Mouse (Mus musculus) layer of hippocampus, adult 11-12 months (tissue): ENCODE results near the gene C2cd4c.
A peak's percentile ranks its signal among the peaks of the same experiment; 100 is the strongest.

ENCODE experiments used
- DNase-seq: peaks from one replicate; pipeline ENCODE4 v3.0.0; 2022; ENCODE audit warnings: low spot score

C2cd4c gene

DNA sequence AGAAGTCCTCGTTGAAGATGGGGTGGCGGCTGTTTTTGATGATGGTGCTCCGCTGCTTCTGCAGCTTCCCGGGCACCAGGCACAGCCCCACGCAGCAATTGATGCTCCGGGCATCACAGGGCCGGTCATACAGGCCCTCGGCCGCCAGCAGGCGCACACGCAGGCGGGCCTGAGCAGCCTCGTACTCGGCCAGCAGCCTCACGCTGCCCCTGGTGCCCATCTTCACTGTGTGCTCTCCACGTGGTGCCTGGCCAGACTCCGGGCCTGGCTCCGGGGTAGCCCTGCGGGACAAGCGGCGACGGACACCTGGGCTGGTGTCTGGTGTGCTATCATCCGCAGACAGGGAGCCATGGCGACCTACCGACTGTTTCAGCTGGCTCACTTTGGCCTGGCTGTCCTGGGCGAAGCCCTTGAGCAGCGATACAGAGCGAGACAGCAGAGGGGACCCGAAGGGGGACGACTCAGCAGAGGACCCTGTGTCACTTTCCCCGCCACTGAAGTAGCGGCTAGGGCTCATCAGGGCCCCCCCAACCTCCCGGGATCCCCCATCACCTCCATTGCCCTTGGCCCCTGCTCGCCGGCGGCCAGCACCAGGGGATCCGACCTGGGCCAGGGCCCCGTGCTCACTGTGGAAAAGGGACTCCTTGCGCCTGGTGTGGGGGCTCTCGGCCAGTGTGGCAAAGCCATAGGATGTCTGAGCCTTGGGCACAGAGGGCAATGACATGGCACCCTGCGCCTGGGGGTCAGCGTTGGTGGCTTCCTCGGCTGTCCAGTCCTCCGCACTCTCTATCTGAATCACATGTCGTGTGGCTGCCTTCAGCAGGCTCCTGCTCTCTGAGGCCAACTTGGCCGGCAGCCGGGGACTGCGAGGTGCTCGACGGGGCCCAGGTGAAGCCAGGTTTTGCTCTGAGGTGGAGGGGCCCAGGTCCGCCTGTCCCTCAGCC lies 1.4 kb downstream of the C2cd4c start:
- no peak for DNase-seq

GRCm38 (mm10) chr10:79611296-79611695 lies 2.5 kb downstream of the C2cd4c start:
- DNase-seq: no peak

DNA sequence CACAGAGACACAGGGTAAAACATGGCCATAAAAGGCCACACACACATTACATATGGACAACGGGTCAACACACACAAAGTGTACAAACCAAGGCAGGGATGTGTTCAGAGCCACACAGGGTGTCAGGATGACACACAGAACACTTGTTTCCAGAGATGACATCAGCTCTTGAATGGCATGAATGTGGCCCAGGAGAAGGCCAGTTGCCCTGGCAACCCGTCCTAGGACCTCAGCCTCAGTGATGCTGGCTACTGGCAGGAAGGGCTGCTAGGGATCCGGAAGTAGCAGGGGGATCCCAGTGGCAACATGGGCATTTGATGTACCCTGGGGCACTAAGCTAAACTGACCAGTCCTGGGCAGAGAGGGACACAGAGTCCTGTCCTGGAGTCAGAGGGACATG lies 4.5 kb downstream of the C2cd4c start:
- DNase-seq: no peak

DNA sequence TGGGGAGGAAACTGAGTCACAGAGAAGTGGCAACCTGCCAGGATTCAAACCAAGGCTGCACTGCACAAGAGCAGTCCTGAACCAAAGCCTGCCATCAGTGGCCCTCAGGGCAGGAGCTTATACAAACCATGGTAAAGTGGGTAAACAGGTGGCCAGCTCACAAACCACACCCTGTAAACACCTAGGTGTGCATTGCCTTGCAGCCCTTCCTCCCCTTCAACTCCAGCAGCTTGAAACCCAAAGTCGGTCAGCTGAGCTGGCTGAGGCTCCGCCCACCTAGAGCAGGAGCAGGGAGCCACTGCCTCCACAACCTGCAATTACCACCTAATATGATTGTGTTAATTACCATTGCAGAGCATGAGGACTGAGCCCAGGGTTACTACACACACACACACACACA lies 5.9 kb downstream of the C2cd4c start:
- DNase-seq: no peak

DNA sequence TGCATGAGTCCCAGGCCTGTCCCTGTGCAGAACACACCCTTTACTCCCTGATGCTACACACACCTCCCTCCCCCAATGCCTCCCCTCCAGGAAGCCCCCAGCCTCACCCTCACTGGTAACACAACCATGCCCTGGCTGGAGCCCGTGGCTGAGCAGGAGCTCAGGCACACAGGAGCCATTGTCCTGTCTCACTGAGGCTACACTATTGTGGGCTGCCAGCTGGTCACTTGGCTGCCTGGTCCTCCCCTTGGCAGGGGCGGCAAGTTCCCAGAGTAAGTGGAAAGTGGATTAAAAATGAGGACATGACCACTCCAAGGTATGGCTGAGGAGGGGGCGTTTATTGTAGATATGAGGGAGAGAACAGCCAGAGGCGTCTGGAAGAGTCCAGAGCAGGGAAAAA lies 7.3 kb downstream of the C2cd4c start:
- no peak for DNase-seq

- no peak for DNase-seq
Measured at GRCm38 (mm10) chr10:79597936-79598230, 15.9 kb downstream of the C2cd4c start.

- DNase-seq: peak; percentile 67
Measured at GRCm38 (mm10) chr10:79597051-79597935, 16.5 kb downstream of the C2cd4c start.

- DNase-seq: no peak
Measured at GRCm38 (mm10) chr10:79595590-79595929, 18.3 kb downstream of the C2cd4c start.

- peak; percentile 73 for DNase-seq
Measured at GRCm38 (mm10) chr10:79594872-79595589, 18.8 kb downstream of the C2cd4c start.

GRCm38 (mm10) chr10:79594111-79594510 lies 19.7 kb downstream of the C2cd4c start:
- no peak for DNase-seq

DNA sequence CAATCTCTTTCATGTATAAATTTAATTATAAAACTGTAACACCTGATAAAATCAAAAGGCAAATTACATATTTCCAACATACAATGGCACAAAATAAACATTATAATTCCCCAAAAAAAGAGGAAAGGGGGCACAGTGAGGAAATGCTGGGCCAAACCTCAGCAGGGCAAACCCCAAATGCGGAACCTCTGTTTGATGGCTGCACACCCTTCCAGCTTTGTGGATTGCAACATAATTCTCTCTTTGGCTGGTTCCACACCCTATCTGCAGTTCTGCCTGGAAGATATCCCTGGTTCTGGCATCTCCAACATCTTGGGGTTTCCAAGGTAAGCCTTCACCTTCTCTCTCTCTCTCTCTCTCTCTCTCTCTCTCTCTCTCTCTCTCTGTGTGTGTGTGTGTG lies 23.1 kb downstream of the C2cd4c start:
- DNase-seq: no peak

GRCm38 (mm10) chr10:79587752-79588126 lies 26.1 kb downstream of the C2cd4c start:
- no peak for DNase-seq

DNA sequence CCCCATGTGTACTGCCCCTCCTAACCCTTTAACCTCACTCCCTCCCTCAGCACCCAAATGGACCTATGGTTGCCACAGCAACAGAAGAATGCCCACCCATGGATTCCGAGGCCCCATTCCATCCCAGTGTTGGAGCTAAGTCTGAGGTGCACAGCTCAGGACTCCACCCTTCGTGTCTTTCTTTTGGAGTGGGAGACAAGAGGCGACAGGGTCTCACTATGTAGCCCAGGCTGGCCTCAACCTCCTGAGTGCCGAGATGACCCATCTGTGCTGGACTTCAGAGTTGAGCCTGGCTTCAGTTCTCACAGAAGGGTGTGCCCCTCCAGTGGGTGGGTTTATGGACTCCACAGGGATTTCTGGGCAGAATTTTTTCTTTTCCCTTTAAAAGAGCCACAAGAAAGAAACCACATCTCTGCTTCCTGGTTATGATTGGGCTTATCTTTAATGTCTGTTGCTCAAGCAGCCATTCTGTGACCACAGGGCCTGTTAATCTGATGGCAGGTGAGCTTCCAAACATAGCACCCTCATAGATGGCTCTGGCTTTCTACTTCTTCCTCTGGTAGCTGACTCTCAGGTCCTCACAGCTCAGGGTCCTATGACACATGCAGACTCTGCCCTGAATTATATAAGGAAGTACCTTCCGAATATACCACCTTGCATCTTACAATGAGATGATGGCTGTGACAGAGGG lies 26.6 kb downstream of the C2cd4c start, which contains the start of gene Theg:
Gene Theg (minus strand): TSS at position 271 of the 691 bp plus-strand sequence.
- no peak for DNase-seq

GRCm38 (mm10) chr10:79586243-79586642 lies 27.6 kb downstream of the C2cd4c start:
- no peak for DNase-seq

DNA sequence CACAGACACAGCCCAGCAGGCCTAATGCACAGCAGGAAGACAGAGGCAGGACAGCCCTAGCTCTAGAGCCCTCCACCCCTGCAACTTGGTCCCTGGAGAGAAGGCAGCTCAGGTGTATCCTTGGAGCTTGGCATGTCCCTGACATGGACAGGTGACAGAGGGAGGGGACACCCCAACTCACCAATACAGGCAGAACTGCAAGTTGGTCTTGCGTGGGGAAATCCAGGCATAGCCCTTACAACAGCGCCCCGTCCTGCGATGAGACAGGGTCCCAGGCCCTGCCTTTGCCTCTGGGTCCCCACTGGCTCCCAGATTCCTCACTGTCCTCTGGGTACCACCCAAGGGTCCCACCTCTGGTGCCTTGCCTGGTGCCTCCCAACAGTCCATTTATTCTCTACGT lies 28.1 kb downstream of the C2cd4c start:
- DNase-seq: no peak

- no peak for DNase-seq
Measured at GRCm38 (mm10) chr10:79585136-79585535, 28.7 kb downstream of the C2cd4c start.

GRCm38 (mm10) chr10:79584426-79584825 lies 29.4 kb downstream of the C2cd4c start:
- DNase-seq: no peak

- DNase-seq: no peak
Measured at GRCm38 (mm10) chr10:79584021-79584420, 29.8 kb downstream of the C2cd4c start.

DNA sequence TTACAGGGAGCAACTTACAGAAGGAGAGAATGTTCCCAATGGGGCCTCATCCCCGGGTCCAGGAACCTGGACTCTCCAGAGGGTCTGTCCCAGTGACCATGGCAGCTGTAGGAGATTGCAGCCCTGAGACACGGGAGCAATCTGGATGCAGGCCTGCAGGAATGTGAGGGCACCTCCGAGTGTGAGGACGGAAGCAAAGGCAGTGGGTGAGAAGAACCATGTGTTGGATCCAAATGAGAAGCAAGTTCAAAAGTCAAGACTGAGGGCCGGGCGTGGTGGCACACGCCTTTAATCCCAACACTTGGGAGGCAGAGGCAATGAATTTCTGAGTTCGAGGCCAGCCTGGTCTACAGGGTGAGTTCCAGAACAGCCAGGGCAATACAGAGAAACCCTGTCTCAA lies 32.3 kb downstream of the C2cd4c start:
- no peak for DNase-seq

DNA sequence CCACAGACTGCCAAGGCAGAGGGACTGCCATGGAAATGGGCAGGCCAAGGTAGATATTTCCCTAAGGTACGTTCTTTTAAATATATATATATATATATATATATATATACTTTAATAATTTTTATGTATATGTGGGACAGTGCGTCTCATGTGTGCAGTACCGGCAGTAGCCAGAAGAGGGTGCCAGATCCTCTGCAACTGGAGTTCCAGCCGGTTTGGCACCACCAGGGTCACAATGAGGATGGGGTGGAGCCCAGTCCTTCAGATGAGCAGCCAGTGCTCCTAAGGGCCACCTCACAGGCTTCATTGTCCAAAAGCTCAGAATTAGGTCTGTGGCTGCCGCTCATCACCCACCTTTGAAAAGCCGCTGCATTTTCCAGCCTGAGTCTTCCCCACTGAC lies 33.0 kb downstream of the C2cd4c start:
- DNase-seq: peak; percentile 45

- no peak for DNase-seq
Measured at GRCm38 (mm10) chr10:79580356-79580755, 33.5 kb downstream of the C2cd4c start.

GRCm38 (mm10) chr10:79579781-79580180 lies 34.0 kb downstream of the C2cd4c start:
- DNase-seq: no peak
